Mouse (Mus musculus): ENCODE results near the gene Dok4. TPM values are rescaled to one million over a fixed set of nuclear protein-coding genes. Genes with fewer than 3 reads are reported as not detected.

Gene Dok4
- 21.7 TPM for polyA plus RNA-seq (2014; fragmentation: Illumina TruSeq; extraction: RNeasy Lipid Tissue Mini Kit (QIAGEN cat#74804); ENCODE audit: insufficient read depth, low read depth, low replicate concordance)

DNA sequence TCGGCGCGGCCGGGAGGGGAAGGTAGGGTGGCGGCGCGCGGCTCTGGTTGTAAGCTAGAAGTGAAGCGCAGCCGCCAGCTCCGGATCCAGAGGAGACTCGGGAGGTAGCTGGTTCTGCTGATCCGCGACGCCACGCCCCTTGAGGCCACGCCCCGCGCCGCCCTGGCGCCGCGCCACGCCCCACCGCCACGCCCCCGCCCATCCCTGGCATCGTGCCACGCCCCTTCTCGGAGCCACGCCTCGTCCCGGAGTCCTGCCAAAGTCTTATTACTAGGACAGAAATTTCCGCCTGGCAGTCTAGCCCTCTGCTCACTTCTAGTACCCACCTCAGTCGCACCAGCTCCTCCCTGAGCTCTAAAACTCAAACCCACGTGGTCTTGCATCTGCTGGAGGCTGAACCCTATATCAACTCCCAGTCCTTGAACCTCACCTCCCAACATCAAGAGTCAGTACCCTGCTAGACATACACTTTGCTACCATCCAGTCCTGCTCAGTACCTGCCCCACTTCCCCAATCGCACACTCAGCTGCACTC is at the start of gene Dok4:
Gene Dok4 (minus strand): TSS at position 134 of the 534 bp plus-strand sequence.

DNA sequence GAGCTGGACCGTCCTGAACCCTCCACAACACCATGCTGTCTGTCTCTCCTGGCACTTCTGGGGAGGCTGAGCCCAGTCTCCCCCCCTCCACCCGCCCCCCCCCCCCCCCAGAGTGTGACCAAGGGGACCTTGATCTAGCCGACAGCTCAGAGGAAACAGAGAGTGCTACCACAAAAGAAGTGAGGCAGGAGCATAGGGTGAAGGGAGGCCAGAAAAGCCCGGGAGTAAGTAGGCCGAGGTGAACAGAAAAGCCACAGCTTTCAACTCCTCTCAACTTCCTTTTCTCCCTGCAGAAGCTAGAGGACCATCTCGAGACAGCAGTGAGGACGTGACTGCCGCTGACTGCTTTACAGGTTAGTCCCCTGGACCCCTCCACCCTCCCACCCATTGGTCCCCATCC is 47.3 kb upstream of the Dok4 start, which contains the start of gene Adgrg5:
Gene Adgrg5 (plus strand): TSS at position 290 of the 400 bp plus-strand sequence.

DNA sequence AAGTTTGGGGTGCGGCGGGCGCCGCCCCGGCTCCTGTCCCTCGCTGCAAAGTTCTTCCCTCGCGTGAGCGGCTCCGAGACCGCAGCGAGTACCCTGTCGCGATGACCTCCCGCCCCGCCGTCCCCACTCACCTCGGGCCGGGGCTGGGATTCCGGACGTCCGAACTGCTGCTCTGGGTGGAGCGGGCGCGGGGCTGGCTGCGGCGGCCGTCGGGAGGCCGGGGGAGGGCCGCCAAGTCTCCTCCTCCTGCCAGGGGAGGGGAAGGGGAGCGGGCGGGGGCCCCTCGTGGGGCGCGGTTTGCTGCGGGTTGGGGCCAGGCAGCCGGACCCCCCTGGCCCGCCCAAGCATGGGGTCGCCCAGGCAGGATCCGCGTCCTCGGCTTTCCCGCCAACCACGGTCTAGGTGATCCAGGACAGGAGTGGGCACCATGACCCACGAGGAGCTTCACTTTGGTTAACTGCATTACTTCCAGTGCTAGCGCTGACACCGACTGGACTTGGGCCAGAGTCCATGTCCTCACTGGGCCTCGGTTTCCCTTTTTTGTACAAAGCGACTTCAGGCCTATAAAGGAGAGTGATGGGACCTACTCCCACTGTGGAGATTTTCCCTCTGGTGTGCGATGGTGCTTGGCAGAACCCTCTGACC is 41.8 kb upstream of the Dok4 start, which contains the start of gene Ccdc102a:
Gene Ccdc102a (minus strand): TSS at position 248 of the 645 bp plus-strand sequence.

DNA sequence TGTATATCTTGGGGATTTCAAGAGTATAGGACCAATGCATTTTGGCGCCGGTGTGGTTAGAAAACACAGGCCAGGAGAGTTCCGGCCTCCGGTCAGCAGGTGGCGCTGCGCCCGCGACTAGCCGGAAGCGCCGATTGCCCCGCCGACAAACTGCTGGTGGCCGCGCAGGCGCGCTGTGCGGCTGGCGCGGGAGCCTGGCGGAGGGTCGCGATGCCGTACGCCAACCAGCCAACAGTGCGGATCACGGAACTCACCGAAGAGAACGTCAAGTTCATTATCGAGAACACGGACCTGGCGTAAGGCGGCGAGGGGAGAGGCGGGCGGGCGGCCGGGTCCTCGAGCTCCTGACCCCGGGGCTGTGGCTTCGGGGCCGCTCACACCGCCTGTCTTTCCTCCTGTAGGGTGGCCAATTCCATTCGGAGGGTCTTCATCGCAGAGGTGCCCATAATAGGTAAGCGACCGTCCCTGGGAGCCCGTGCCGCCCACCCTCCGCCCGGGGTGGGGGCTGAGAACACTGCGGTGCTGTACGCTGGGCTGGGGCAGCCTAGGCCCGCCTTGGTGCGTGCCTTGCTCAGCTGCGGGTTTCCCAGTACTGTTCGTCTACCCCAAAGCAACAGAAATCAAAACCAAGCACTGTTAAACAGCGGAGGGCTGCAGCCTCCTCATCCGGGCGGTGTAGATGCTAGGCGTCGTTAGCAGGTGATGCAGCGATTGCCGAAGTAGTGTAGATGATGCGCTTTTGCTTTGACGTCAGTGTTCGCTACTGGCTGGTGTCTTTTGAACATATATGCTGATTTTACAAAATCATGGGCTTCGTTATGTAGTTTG is 18.6 kb downstream of the Dok4 start, which contains the start of gene Polr2c:
Gene Polr2c (plus strand): TSS at position 105 of the 828 bp plus-strand sequence.

DNA sequence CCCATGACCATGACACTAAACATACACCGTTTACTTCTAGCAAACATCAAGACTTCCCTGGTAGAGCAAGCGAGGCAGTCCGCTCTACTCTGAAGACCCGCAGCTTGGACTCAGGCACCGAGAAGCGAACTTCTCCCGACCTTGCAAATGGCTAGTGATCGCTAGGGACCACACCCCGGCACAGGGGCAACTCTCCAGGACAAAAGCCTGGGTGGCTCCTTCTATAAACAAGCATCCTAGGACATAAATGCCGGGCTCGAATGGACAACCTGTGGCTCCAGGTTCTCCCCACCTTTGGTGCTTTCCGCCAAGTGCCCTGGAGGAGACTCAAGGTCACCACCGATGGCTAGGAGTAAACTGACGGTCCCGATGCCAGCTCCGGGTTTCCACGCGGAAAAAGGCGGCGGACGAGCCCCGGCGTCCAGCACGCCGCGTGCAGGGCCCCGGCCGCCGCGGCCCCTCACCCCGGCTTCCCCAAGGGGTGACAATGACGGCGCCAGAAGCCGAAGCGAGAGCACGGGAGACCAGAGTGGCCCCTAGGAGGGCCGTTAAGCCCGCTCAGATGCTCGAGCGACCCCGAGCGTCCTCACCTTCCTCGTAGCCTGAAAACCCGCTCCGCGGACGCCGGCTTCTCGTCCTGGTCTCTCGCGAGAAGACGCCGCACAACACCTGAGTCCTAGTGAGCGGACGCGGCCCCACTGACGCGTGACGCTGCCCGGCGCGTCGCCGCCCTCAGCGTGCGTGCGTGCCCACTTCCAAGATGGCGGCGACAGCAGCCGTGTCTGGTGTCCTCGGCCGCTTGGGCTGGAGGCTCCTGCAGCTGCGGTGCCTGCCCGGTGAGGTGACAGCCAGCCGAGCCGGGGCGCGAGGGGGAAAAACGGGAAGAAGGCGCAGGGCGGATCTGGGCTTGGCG is 38.2 kb downstream of the Dok4 start, which contains the start of the genes Coq9 and Ciapin1:
Gene Coq9 (plus strand): TSS at position 660 of the 913 bp plus-strand sequence.
Gene Ciapin1 (minus strand): TSS at position 697 of the 913 bp plus-strand sequence.

Other genes with a start within 250 kb of the Dok4 start
- 94.7 TPM for gene Arl2bp, start 209.7 kb downstream of the Dok4 start, polyA plus RNA-seq (2014; fragmentation: Illumina TruSeq; extraction: RNeasy Lipid Tissue Mini Kit (QIAGEN cat#74804); ENCODE audit: insufficient read depth, low read depth, low replicate concordance)
- 60.3 TPM for gene Pllp, start 180.1 kb downstream of the Dok4 start, polyA plus RNA-seq (2014; fragmentation: Illumina TruSeq; extraction: RNeasy Lipid Tissue Mini Kit (QIAGEN cat#74804); ENCODE audit: insufficient read depth, low read depth, low replicate concordance)
- gene Ccl22, start 130.7 kb downstream of the Dok4 start, polyA plus RNA-seq (2014; fragmentation: Illumina TruSeq; extraction: RNeasy Lipid Tissue Mini Kit (QIAGEN cat#74804); ENCODE audit: insufficient read depth, low read depth, low replicate concordance): 5.5 TPM
- gene Cx3cl1, start 104.3 kb downstream of the Dok4 start, polyA plus RNA-seq (2014; fragmentation: Illumina TruSeq; extraction: RNeasy Lipid Tissue Mini Kit (QIAGEN cat#74804); ENCODE audit: insufficient read depth, low read depth, low replicate concordance): 18.1 TPM
- 29.6 TPM for gene Ccl17, start 65.9 kb downstream of the Dok4 start, polyA plus RNA-seq (2014; fragmentation: Illumina TruSeq; extraction: RNeasy Lipid Tissue Mini Kit (QIAGEN cat#74804); ENCODE audit: insufficient read depth, low read depth, low replicate concordance)
- 32.7 TPM for gene Coq9, start 38.0 kb downstream of the Dok4 start, polyA plus RNA-seq (2014; fragmentation: Illumina TruSeq; extraction: RNeasy Lipid Tissue Mini Kit (QIAGEN cat#74804); ENCODE audit: insufficient read depth, low read depth, low replicate concordance)
- gene Ciapin1, start 38.0 kb downstream of the Dok4 start, polyA plus RNA-seq (2014; fragmentation: Illumina TruSeq; extraction: RNeasy Lipid Tissue Mini Kit (QIAGEN cat#74804); ENCODE audit: insufficient read depth, low read depth, low replicate concordance): 22.1 TPM
- gene Polr2c, start 18.9 kb downstream of the Dok4 start, polyA plus RNA-seq (2014; fragmentation: Illumina TruSeq; extraction: RNeasy Lipid Tissue Mini Kit (QIAGEN cat#74804); ENCODE audit: insufficient read depth, low read depth, low replicate concordance): 60.7 TPM
- 8.3 TPM for gene Ccdc102a, start 41.8 kb upstream of the Dok4 start, polyA plus RNA-seq (2014; fragmentation: Illumina TruSeq; extraction: RNeasy Lipid Tissue Mini Kit (QIAGEN cat#74804); ENCODE audit: insufficient read depth, low read depth, low replicate concordance)
- gene Adgrg5, start 47.4 kb upstream of the Dok4 start, polyA plus RNA-seq (2014; fragmentation: Illumina TruSeq; extraction: RNeasy Lipid Tissue Mini Kit (QIAGEN cat#74804); ENCODE audit: insufficient read depth, low read depth, low replicate concordance): 1.3 TPM
- 29.7 TPM for gene Adgrg1, start 98.4 kb upstream of the Dok4 start, polyA plus RNA-seq (2014; fragmentation: Illumina TruSeq; extraction: RNeasy Lipid Tissue Mini Kit (QIAGEN cat#74804); ENCODE audit: insufficient read depth, low read depth, low replicate concordance)
- 2.0 TPM for gene Adgrg3, start 141.4 kb upstream of the Dok4 start, polyA plus RNA-seq (2014; fragmentation: Illumina TruSeq; extraction: RNeasy Lipid Tissue Mini Kit (QIAGEN cat#74804); ENCODE audit: insufficient read depth, low read depth, low replicate concordance)
- gene Drc7, start 178.8 kb upstream of the Dok4 start, polyA plus RNA-seq (2014; fragmentation: Illumina TruSeq; extraction: RNeasy Lipid Tissue Mini Kit (QIAGEN cat#74804); ENCODE audit: insufficient read depth, low read depth, low replicate concordance): 8.8 TPM
- gene Katnb1, start 204.9 kb upstream of the Dok4 start, polyA plus RNA-seq (2014; fragmentation: Illumina TruSeq; extraction: RNeasy Lipid Tissue Mini Kit (QIAGEN cat#74804); ENCODE audit: insufficient read depth, low read depth, low replicate concordance): 5.5 TPM